Mouse (Mus musculus) kidney, adult 9 months (tissue): ENCODE results near the gene Hinfp.
"Not testable (repeated sequence)": the region's sequence is repeated elsewhere in the genome, so short reads cannot be mapped to it uniquely, and the experiment has no call there.

ENCODE experiments used
- DNase-seq: peaks from one replicate; pipeline ENCODE4 v3.0.0; 2022

Hinfp gene

GRCm38 (mm10) chr9:44309756-44310155 is 4.3 kb upstream of the Hinfp start:
- no peak for DNase-seq

- no peak for DNase-seq
Measured at GRCm38 (mm10) chr9:44307248-44307647, 1.8 kb upstream of the Hinfp start.

DNA sequence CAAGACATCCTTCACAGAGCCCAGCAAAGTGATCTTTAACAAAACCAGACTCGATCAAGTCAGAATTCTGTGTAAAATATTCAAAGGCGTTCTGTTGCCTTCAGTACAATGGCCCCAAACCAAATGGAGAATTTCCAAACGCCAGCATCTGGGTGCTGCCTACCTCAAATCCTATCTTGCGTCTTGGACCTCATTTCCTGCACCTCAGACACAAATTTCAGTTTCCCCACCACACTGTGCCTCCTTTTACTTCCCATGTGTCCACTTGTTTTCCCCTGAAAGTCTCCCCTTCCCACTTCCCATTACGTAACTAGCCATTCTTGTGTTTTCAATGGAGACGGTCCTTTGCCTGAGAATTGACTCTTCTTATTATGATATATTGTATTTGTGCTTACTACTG is 1.1 kb upstream of the Hinfp start:
- DNase-seq: no peak

- DNase-seq: not testable (repeated sequence)
Measured at GRCm38 (mm10) chr9:44300001-44300400, 5.5 kb downstream of the Hinfp start.

DNA sequence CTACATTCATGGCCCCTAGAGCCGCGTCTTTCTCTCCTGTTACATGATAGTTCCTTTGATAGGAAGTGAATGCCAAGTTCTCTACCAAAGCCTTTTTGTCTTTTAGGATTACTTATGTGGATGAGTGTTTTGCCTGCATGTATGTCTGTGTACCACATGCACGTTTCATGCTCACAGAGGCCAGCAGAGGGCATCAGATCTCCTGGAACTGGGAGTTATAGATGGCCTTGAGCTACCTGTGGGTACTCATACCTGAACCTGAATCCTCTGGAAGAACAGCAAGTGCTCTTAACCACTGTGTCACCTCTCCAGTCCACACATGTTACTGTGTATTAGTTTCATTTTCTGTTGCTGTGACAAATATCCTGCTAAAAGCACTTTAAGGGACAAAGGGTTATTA is 13.0 kb downstream of the Hinfp start:
- peak; percentile 76 for DNase-seq

GRCm38 (mm10) chr9:44288959-44289291 is 16.5 kb downstream of the Hinfp start:
- DNase-seq: no peak

DNA sequence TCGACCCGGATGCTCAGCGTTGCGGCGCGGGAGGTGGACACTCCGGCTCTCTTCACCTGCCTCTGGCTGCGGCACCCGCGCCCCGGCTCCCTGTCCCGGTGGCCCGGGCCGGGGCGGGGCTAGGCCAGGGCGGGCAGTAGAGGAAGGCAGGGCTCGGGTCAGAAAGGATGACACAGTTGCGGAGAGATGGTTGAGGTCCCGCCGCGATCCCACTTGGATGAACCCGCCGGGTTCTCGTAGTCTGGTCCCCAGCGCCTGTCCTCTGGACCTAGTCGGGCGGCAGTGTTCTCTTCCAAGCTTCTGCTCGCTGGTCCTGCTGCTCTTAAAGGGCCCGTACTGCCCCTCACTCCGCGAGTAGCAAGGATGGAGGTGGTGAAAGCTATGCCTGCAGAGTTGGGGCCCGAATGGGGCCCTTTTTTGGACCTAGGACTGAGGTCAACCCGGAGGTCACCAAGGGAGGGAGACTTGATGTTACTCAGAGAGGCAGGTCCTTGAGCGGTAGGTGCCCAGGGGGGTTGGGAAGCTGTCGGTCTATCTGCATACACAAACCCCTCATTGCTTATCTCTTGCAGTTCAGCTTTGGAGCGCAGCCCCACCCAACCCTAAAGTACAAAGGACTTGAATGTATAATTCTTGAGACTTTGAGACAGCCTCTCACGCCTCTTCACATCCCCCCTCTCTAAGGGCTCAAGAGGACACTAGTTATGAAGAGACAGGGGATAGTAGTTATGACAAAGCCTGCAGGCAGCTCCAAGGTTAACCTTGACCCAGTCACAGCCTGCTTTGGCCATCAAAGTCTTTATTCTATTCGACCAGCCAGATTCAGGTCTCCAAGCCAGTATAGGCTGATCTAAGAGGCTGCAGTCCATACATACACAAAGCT is 17.2 kb downstream of the Hinfp start, which contains the start of gene Abcg4:
Gene Abcg4 (minus strand): TSS at position 540 of the 883 bp plus-strand sequence.
- no peak for DNase-seq

- no peak for DNase-seq
Measured at GRCm38 (mm10) chr9:44287401-44288075, 17.9 kb downstream of the Hinfp start.

DNA sequence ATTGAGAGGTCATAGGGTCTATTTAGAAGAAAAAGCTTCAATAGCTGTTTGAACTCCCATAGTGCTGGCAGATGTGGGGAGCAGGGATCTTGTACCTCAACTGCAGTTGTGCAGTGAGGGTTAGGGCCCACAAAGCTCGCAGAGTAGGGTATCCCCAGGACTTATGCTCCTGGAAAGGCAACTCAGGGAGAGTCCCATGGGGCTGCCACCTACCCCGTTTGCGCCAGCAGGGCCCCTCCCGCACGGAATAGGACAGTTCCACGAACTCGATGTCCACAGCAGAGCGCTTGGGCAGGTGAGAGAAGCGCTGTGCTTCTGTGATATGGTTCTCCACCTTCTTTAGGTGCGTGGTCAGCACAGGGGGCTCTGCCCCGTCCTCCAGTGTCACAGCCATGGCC is 18.5 kb downstream of the Hinfp start:
- no peak for DNase-seq

DNA sequence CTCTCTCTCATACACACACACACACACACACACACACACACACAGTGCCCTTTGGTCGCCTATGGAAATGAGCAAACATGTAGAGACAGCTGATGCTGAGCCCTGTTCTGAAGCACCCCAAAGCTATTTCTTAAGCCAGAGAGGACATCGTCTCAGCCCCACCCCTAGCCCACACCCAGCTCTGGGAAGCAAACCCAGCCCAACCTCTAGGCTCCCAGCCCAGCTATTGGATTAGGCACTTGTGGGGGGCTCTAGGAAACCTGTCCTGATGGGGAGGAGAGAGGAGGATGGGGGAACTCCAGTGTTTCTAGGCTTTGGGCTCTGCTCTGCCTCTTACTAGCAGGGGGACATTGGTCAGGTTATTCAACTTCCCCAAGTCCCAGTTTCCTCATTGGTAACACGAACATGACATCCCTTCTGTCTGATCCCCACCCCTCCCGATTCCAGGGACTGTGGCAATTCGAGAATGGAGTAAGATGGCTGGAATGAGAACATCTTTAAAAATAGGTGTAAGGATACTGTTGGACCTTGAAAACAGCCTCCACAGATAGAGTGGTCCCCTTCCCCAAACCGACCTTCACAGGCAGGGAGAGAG is 19.1 kb downstream of the Hinfp start:
- no peak for DNase-seq

DNA sequence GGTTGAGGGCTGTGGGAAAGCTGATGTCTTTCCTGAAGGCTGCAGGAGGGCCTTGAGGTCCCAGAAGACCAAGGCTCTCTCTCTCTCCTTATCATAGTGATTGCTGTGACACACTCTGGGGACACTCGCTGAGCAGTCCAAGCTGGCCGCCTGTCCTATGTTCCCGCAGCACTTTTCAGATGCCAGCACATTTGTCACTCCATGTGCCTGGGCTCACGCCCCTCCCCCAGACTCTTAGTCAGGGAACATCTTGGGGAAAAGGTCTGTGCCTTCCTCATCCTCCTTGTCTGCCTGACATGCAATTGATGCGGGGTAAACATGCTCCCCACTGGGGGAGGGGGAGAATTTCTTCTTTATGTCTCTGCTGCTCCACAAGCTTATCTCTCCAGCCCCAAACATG is 22.3 kb downstream of the Hinfp start:
- no peak for DNase-seq

GRCm38 (mm10) chr9:44269973-44270372 is 35.5 kb downstream of the Hinfp start:
- no peak for DNase-seq

DNA sequence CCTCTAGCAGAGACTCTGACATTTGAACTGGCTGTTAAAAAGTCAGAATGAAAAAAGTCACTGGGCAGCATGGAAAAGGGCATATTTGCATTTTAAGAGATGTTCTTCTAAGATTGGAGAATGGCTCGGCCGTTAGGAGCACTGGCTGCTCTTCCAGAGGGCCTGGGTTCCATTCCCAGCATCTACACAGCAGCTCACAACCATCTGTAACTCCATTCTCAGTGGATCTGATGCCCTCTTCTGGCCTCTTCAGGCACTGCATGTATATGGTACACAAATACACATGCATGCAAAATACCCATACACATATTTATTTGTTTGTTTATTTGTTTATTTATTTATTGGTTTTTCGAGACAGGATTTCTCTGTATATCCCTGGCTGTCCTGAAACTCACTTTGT is 36.4 kb downstream of the Hinfp start:
- DNase-seq: peak; percentile 61

GRCm38 (mm10) chr9:44268432-44268831 is 37.0 kb downstream of the Hinfp start, which contains the start of gene Nlrx1:
Gene Nlrx1 (minus strand): TSS chr9:44268599.
- no peak for DNase-seq

GRCm38 (mm10) chr9:44268027-44268360 is 37.5 kb downstream of the Hinfp start:
- peak; percentile 94 for DNase-seq

DNA sequence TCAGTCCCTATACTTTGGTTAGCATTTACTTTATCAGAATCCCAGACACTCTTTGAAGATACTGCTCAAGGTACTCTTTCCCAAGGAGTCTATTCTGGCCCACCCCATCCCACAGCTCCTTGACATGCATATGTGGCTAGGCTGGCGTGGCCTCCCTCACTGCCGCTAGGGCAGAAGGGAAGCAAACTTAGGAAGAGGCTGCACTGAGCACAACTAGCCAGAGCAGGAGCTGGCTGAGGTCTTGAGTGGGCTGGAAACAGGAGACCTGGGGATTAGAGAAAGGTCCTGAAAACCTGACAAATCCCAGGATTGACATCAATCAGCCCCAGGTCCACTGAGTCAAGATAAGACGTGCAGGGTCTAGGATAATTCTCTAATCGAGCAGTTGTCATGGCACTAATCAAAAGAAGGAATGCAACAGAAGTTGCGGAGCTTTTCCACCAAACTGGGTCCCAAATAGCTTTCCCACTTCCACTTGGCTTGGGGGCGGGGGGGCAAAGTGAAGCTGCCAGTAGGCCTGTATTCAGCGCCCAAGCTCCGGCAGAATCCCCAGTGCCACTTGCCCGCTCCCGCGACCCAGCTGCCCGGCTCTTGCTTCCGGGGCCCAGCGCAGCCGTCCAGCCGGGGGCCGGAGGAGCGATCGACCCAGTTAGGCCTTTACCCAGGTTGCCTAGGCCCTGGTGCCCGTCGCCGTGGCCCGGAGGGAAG is 38.0 kb downstream of the Hinfp start:
- peak; percentile 39 for DNase-seq

- no peak for DNase-seq
Measured at GRCm38 (mm10) chr9:44266478-44267226, 38.8 kb downstream of the Hinfp start.

DNA sequence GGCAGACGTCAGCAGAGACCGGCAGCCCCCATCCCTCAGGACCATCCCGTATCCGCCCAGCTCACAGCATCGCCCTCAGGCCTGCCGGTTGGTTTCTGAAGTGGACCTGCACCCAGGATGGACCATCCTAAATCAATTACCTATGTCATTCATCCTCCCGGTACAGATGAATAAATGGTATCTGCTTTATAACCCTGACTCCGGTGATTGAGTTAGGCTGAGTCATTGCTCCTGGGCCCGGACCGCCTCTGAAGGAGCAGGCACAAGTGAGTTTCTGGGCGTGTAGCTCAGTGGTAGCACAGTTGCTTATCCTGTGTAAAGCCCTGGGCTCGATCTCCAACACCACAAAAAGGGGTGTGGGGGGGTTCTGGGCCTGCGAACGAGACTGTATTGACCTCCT is 44.1 kb downstream of the Hinfp start:
- DNase-seq: no peak

DNA sequence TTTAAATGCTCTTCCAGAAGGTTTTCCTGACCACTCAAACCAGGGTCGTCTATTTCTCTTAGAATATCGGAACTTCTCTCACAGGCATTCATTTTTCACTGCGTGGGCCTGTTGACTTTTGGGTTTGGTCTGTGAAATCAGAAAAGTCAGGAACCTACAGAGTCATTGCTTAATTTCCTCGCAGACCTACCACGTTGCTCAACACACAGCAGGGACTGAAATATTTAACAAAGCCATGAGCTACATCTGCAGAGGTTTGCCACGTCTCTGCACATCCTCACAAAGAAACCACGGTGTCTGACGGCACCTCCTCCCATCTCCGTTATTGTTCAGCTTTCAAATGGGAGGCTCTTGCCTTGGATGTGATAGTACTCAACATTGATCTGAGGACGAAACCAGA is 46.5 kb downstream of the Hinfp start:
- DNase-seq: no peak

GRCm38 (mm10) chr9:44256213-44256612 is 49.3 kb downstream of the Hinfp start:
- no peak for DNase-seq

DNA sequence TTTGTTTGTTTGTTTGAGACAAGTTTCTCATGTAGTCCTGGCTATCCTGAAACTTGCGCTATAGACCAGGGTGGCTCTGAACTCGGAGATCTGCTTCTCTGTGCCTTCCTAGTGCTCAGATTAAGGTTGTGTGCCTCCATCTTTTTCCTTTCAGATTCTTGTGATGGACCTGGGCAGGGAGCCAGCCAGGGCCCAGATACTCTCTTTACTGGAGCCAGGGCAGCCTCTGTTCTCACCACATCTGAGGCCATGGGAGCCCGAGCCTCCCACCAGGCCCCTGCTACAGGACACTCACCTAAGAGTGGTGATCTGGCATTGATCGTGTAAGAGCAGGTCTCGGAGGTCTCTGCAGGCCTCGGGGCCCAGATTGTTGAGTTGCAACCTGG is 50.3 kb downstream of the Hinfp start:
- no peak for DNase-seq

DNA sequence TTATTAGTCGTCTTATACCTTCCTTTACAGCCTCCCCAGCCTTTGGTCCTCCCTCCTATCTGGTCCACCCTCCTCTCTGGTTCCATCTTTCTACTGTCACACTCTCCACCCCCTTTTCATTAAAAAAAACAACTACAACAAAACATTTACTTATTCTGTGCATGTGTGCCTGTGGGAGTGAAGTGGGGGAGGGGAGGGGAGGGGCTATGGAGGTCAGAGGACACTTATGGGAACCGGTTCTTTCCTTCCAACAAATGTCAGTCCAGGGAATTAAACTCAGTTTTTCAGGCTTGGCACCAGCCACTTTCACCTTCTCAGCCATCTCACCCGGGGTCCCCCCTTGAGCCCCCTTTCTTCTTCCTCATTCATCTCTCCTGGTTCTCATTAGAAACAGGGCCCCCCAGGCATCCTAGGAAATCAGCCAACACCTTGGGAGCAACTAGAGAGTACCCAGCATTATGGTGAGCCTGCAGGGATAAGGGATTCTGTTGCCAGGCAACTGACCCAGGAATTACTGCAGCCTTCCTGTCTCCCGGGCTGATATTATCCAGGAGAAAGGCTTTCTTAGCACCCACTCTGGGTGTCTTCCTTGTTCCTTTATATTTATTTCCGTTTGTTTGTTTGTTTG is 50.8 kb downstream of the Hinfp start:
- DNase-seq: no peak
